Mouse (Mus musculus) forebrain, embryonic 12.5 days (tissue): ENCODE measurements at regions not wholly inside any gene's neighbourhood (a gene's known extent, or its start where the extent isn't known, plus 50 kb on each side); places are given as distances from the start of the nearest gene placed in this dataset.
A peak's percentile ranks its signal among the peaks of the same experiment; 100 is the strongest.

Experiments
- ATAC-seq: fragments of 200-750 bp; cut with Nextera tagmentation; 2 replicates; pipeline ENCODE4 v1.8.0; 2017; ENCODE audit warnings: moderate TSS enrichment; ENCODE audit not compliant: low FRiP score
- H3K27ac ChIP-seq: fragments of 300-500 bp; sonication (generic); 2 replicates; pipeline ENCODE4 v1.5.1; 2016; ENCODE audit warnings: mild to moderate bottlenecking
- H3K27me3 ChIP-seq: fragments of 300-500 bp; sonication (generic); 2 replicates; pipeline ENCODE4 v1.6.1; 2016; ENCODE audit warnings: mild to moderate bottlenecking
- H3K36me3 ChIP-seq: fragments of 300-500 bp; sonication (generic); replicated peaks from 2 replicates; pipeline ENCODE4 v1.6.1; 2016; ENCODE audit warnings: mild to moderate bottlenecking
- H3K4me1 ChIP-seq: fragments of 300-500 bp; sonication (generic); 2 replicates; pipeline ENCODE4 v1.6.1; 2016
- H3K4me2 ChIP-seq: fragments of 300-500 bp; sonication (generic); 2 replicates; pipeline ENCODE4 v1.6.1; 2016; ENCODE audit warnings: mild to moderate bottlenecking, moderate library complexity
- H3K4me3 ChIP-seq: fragments of 300-500 bp; sonication (generic); replicated peaks from 2 replicates; pipeline ENCODE4 v1.5.1; 2016; ENCODE audit warnings: mild to moderate bottlenecking
- H3K9ac ChIP-seq: fragments of 300-500 bp; sonication (generic); 2 replicates; pipeline ENCODE4 v1.6.1; 2016; ENCODE audit warnings: mild to moderate bottlenecking
- H3K9me3 ChIP-seq: fragments of 300-500 bp; sonication (generic); 2 replicates; pipeline ENCODE4 v1.6.1; 2016
- WGBS: fragments of 180-500 bp; shearing (Covaris S2); methylation state at CpG from one replicate; pipeline ENCODE4 v1.1.7; 2016; 5-methylcytosine and 5-hydroxymethylcytosine counted together

GRCm38 (mm10) chr3:62985033-62985432 lies 256.3 kb upstream of the Mme start:
- no peak overlapping the region for H3K4me2 ChIP-seq
- 75% methylated on average over 4 of the region's 4 CpGs for WGBS
- no peaks in the 10 kb centered on the region for H3K4me1 ChIP-seq
- H3K27ac ChIP-seq = no peak overlapping the region
- no peaks in the 10 kb centered on the region for H3K27me3 ChIP-seq
- H3K4me3 ChIP-seq = no peak overlapping the region
- ATAC-seq = no peak
- H3K9ac ChIP-seq = no peak overlapping the region
- no peaks in the 10 kb centered on the region for H3K36me3 ChIP-seq
- no peaks in the 10 kb centered on the region for H3K9me3 ChIP-seq

- ATAC-seq = no peak
- Histone ChIP-seq H3K27me3 (no peaks in the 10 kb centered on the region), H3K4me3 (no peak overlapping the region), H3K36me3 (no peaks in the 10 kb centered on the region), H3K4me1 (no peaks in the 10 kb centered on the region), H3K4me2 (no peak overlapping the region), H3K9me3 (no peaks in the 10 kb centered on the region), H3K9ac (no peak overlapping the region), H3K27ac (no peak overlapping the region)
- WGBS = 97% methylated on average over 1 of the region's 1 CpGs
Measured at GRCm38 (mm10) chr3:62976906-62977305, 264.4 kb upstream of the Mme start.

- H3K9me3 ChIP-seq = no peaks in the 10 kb centered on the region
- H3K36me3 ChIP-seq = no peaks in the 10 kb centered on the region
- 74% methylated on average over 1 of the region's 1 CpGs for whole genome bisulfite sequencing
- no peak overlapping the region for H3K4me2 ChIP-seq
- H3K9ac ChIP-seq = no peak overlapping the region
- ATAC-seq = no peak
- H3K4me1 ChIP-seq = no peaks in the 10 kb centered on the region
- H3K4me3 ChIP-seq = no peak overlapping the region
- H3K27me3 ChIP-seq = no peaks in the 10 kb centered on the region
- no peak overlapping the region for H3K27ac ChIP-seq
Measured at GRCm38 (mm10) chr3:62963244-62963643, 278.1 kb upstream of the Mme start.

GRCm38 (mm10) chr3:62962608-62963007 lies 278.7 kb upstream of the Mme start:
- H3K4me3 ChIP-seq = no peak overlapping the region
- H3K4me2 ChIP-seq = no peak overlapping the region
- H3K27me3 ChIP-seq = no peaks in the 10 kb centered on the region
- H3K27ac ChIP-seq = no peak overlapping the region
- no peak overlapping the region for H3K9ac ChIP-seq
- ATAC-seq = no peak
- 48% methylated on average over 4 of the region's 4 CpGs for WGBS
- no peaks in the 10 kb centered on the region for H3K4me1 ChIP-seq
- H3K9me3 ChIP-seq = no peaks in the 10 kb centered on the region
- no peaks in the 10 kb centered on the region for H3K36me3 ChIP-seq

DNA sequence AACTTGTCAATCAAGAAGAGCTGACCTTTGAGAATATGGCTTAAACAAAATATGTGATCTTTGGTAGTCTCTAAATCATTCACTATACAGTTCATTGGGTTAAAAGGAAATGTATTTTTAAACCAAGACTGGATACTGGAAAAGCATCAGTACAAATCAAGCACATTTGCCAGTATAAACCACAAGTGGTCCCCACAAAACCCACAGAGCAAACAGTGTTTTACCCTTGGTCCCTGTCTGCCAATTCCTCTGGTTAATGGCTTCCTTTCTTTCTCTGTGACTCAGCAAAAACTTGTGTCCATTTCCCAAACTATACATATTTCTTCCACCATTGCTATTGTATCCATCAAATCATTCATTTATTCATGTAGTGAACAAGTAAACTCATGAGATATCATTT lies 296.0 kb upstream of the Mme start:
- H3K36me3 ChIP-seq = no peaks in the 10 kb centered on the region
- H3K9ac ChIP-seq = no peak overlapping the region
- no peaks in the 10 kb centered on the region for H3K4me1 ChIP-seq
- no peak for ATAC-seq
- H3K9me3 ChIP-seq = no peaks in the 10 kb centered on the region
- no peaks in the 10 kb centered on the region for H3K27me3 ChIP-seq
- H3K4me2 ChIP-seq = no peak overlapping the region
- no peak overlapping the region for H3K27ac ChIP-seq
- H3K4me3 ChIP-seq = no peak overlapping the region

GRCm38 (mm10) chr3:62938601-62939000 lies 302.7 kb upstream of the Mme start:
- no peak for ATAC-seq
- 61% methylated on average over 1 of the region's 1 CpGs for WGBS
- Histone ChIP-seq H3K27ac (no peak overlapping the region), H3K9ac (no peak overlapping the region), H3K27me3 (no peaks in the 10 kb centered on the region), H3K4me3 (no peak overlapping the region), H3K4me1 (peaks cover 3% of the 10 kb centered on the region; the same call in 1 of the 2 replicates), H3K36me3 (no peaks in the 10 kb centered on the region), H3K4me2 (no peak overlapping the region), H3K9me3 (no peaks in the 10 kb centered on the region)

DNA sequence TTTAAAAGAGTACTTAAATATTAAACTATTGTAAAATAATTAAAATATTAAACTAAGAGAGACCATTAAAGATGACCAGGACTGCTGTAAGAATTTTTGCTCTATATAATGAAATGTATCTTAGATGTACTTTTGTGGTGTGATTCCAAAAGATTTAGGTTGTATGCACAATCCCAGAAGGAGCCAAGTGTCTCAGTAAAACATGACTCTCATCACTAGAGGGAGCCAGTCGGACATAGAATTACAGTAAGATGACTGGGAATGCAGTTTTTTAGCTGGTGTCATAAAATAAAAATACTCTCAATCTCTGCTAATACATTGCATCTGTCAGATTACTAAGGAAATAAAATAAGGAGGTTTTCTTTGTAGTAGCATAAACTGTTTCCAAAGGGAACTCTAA lies 316.9 kb upstream of the Mme start:
- no peak overlapping the region for H3K27ac ChIP-seq
- no peaks in the 10 kb centered on the region for H3K36me3 ChIP-seq
- no peak overlapping the region for H3K4me2 ChIP-seq
- no peaks in the 10 kb centered on the region for H3K9me3 ChIP-seq
- no peak for ATAC-seq
- no peaks in the 10 kb centered on the region for H3K4me1 ChIP-seq
- no peaks in the 10 kb centered on the region for H3K27me3 ChIP-seq
- H3K4me3 ChIP-seq = no peak overlapping the region
- 6% methylated on average over 1 of the region's 1 CpGs for WGBS
- no peak overlapping the region for H3K9ac ChIP-seq

DNA sequence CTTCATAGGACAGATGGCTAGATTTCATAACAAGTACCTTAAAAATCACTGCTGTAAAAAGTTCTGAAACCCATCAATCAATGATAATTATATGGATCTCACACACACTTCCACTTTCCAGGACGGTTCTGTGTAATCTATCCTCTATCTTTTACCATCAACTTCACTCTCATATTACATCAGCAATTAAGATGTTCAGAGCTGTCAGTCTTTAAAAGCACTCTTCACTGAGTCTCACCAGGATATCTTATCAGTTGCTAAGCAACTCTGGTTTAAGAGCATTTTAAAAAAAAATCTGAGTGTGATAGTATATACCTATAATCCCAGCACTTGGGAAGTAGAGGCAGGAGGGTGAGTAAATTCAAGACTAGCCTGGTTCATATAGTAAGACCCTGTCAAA lies 312.0 kb upstream of the Gpr149 start:
- Histone ChIP-seq H3K4me1 (no peaks in the 10 kb centered on the region), H3K4me2 (no peak overlapping the region), H3K9me3 (no peaks in the 10 kb centered on the region), H3K27ac (no peak overlapping the region), H3K27me3 (no peaks in the 10 kb centered on the region), H3K4me3 (no peak overlapping the region), H3K36me3 (no peaks in the 10 kb centered on the region), H3K9ac (no peak overlapping the region)
- ATAC-seq = no peak
- 50% methylated on average over 1 of the region's 1 CpGs for WGBS

GRCm38 (mm10) chr3:62885104-62885503 lies 280.2 kb upstream of the Gpr149 start:
- Histone ChIP-seq H3K4me3 (no peak overlapping the region), H3K4me1 (no peaks in the 10 kb centered on the region), H3K27ac (no peak overlapping the region), H3K36me3 (no peaks in the 10 kb centered on the region), H3K4me2 (no peak overlapping the region), H3K27me3 (no peaks in the 10 kb centered on the region), H3K9me3 (no peaks in the 10 kb centered on the region), H3K9ac (no peak overlapping the region)
- ATAC-seq = no peak

GRCm38 (mm10) chr3:62882310-62883073 lies 277.6 kb upstream of the Gpr149 start:
- Histone ChIP-seq H3K9me3 (no peaks in the 10 kb centered on the region), H3K4me3 (no peak overlapping the region), H3K36me3 (no peaks in the 10 kb centered on the region), H3K4me1 (no peaks in the 10 kb centered on the region), H3K27ac (no peak overlapping the region), H3K9ac (no peak overlapping the region), H3K4me2 (no peak overlapping the region), H3K27me3 (no peaks in the 10 kb centered on the region)
- no peak for ATAC-seq
- 82% methylated on average over 3 of the region's 3 CpGs for WGBS

DNA sequence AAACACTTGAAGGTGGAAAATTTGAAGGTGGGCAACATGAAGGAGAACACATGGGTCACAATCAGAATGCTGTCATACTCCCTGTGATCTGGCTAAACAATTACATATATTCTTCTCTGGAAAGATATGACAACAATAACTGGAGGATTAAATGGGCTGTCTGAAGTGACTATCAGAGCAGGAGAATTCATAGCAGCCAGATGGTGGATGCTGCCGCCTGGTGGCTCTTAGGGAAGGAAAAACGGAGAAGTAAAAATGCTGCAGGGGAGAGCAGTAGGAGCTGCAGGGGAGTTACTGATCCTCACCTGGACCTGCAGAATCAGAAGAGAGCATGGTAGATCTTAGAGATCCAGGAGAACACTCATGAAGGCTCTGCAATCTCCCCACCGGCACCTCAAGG lies 255.8 kb upstream of the Gpr149 start:
- ATAC-seq = peak; percentile 67; the same call in 1 of the 2 replicates
- Histone ChIP-seq H3K9ac (no peak overlapping the region), H3K27ac (no peak overlapping the region), H3K27me3 (no peaks in the 10 kb centered on the region), H3K4me3 (no peak overlapping the region), H3K4me1 (no peaks in the 10 kb centered on the region), H3K9me3 (no peaks in the 10 kb centered on the region), H3K36me3 (no peaks in the 10 kb centered on the region), H3K4me2 (no peak overlapping the region)
- 18% methylated on average over 3 of the region's 3 CpGs for WGBS

DNA sequence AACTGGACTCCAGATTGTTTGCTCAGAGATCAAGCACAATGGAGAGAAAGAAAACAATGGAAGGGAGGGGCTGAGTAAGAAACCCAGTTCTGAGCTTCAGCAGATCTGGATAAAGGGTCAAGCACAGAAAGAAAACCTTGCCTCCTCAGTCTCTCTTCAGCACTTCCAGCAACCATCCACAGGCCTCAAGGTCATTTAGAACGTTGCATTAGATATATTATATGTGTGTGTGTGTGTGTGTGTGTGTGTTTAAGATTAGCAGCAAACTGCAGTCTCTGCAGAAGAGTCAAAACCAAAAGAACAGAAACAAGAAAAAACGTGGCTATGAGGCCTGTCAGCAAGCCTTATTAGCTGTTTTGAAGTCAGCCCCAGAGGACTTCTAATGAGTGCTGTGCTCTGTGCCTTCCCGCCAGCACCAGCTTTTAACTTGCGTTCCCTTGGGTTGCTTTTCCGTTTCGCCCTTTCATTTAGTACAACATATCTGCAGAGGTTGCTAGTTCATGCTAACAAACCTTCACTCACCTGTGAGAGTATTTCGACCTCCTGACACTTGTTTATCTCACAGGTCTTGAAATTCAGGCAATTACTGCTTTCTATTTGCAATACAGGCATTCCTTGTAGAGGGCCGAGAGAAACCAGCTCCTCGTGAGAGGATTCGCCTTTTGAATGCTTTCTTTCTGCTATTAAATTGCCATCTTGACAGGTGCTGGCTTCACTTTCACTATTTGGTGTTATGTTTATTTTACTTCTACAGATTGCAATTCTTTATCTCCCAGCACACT lies 230.9 kb upstream of the Gpr149 start:
- H3K9ac ChIP-seq = no peak overlapping the region
- H3K36me3 ChIP-seq = no peaks in the 10 kb centered on the region
- ATAC-seq = no peak
- no peak overlapping the region for H3K4me2 ChIP-seq
- H3K27me3 ChIP-seq = no peaks in the 10 kb centered on the region
- no peaks in the 10 kb centered on the region for H3K4me1 ChIP-seq
- no peaks in the 10 kb centered on the region for H3K9me3 ChIP-seq
- H3K27ac ChIP-seq = no peak overlapping the region
- H3K4me3 ChIP-seq = no peak overlapping the region
- 74% methylated on average over 10 of the region's 10 CpGs for WGBS

GRCm38 (mm10) chr3:62823892-62824291 lies 219.0 kb upstream of the Gpr149 start:
- ATAC-seq = no peak
- no peak overlapping the region for H3K9ac ChIP-seq

More at GRCm38 (mm10) chr3:62823892-62824291, 219.0 kb upstream of the Gpr149 start:
- Histone ChIP-seq H3K27ac (no peak overlapping the region), H3K4me1 (no peaks in the 10 kb centered on the region), H3K4me2 (no peak overlapping the region), H3K4me3 (no peak overlapping the region), H3K36me3 (no peaks in the 10 kb centered on the region), H3K9me3 (no peaks in the 10 kb centered on the region), H3K27me3 (no peaks in the 10 kb centered on the region)
- WGBS = 87% methylated on average over 3 of the region's 3 CpGs
